Mouse (Mus musculus) intestine, embryonic 14.5 days (tissue): ENCODE measurements around the gene Kirrel3. TPM values are rescaled to one million over a fixed set of nuclear protein-coding genes. Genes with fewer than 3 reads are reported as not detected.

Source experiments
- ATAC-seq: fragments of 200-750 bp; cut with Nextera tagmentation; replicated peaks from 2 replicates; pipeline ENCODE4 v1.8.0; 2017; ENCODE audit warnings: low read depth, moderate number of reproducible peaks, moderate TSS enrichment, moderate library complexity; ENCODE audit not compliant: low FRiP score, low TSS enrichment
- DNase-seq: peaks from one replicate; pipeline ENCODE4 v3.0.0-alpha.2; 2018; ENCODE audit warnings: low spot score
- H3K27ac ChIP-seq: fragments of 300-500 bp; sonication (generic); 2 replicates; pipeline ENCODE4 v1.5.1; 2014; ENCODE audit warnings: low read depth, mild to moderate bottlenecking, control low read depth
- H3K27me3 ChIP-seq: fragments of 300-500 bp; sonication (generic); replicated peaks from 2 replicates; pipeline ENCODE4 v1.6.1; 2014; ENCODE audit warnings: low read length, control low read depth; ENCODE audit not compliant: control insufficient read depth, insufficient read depth
- H3K36me3 ChIP-seq: fragments of 300-500 bp; sonication (generic); 2 replicates; pipeline ENCODE4 v1.6.1; 2014; ENCODE audit warnings: low read length, control low read depth; ENCODE audit not compliant: control insufficient read depth, insufficient read depth
- H3K4me1 ChIP-seq: fragments of 300-500 bp; sonication (generic); replicated peaks from 2 replicates; pipeline ENCODE4 v1.6.1; 2014; ENCODE audit warnings: low read length, control low read depth, mixed read lengths; ENCODE audit not compliant: control insufficient read depth, insufficient read depth
- H3K4me2 ChIP-seq: fragments of 300-500 bp; sonication (generic); 2 replicates; pipeline ENCODE4 v1.6.1; 2014; ENCODE audit warnings: low read length
- H3K4me3 ChIP-seq: fragments of 300-500 bp; sonication (generic); 2 replicates; pipeline ENCODE4 v1.5.1; 2014; ENCODE audit warnings: low read depth, low read length, control low read depth, mixed read lengths
- H3K9ac ChIP-seq: fragments of 300-500 bp; sonication (generic); 2 replicates; pipeline ENCODE4 v1.6.1; 2014; ENCODE audit warnings: mild to moderate bottlenecking, low read length
- H3K9me3 ChIP-seq: fragments of 300-500 bp; sonication (generic); 2 replicates; pipeline ENCODE4 v1.6.1; 2016; ENCODE audit warnings: low read length, control low read depth; ENCODE audit not compliant: control insufficient read depth
- WGBS: fragments of 180-500 bp; shearing (Covaris S2); extraction: QIAGEN DNeasy Blood & Tissue Kit; methylation state at CpG from one replicate; pipeline ENCODE4 v1.1.7; 2014; 5-methylcytosine and 5-hydroxymethylcytosine counted together
- polyA plus RNA-seq: library from polyadenylated mRNA; unstranded; fragments of >200 nt; fragmentation: Nextera tagmentation; extraction: Ambion mirVana; gene quantifications from 2 replicates; pipeline ENCODE4 v1.2.1, GENCODE M21; 2014

Kirrel3 gene
- polyA plus RNA-seq, 1 experiment from 2014 or later, result 3.2 TPM

GRCm38 (mm10) chr9:34619913-34620312 lies 134.2 kb downstream of the Kirrel3 start:
- Histone ChIP-seq H3K36me3 (no peaks in the 10 kb centered on the region), H3K4me2 (no peak overlapping the region), H3K27me3 (no peaks in the 10 kb centered on the region), H3K9ac (no peak overlapping the region), H3K4me3 (no peak overlapping the region), H3K27ac (no peak overlapping the region), H3K9me3 (no peaks in the 10 kb centered on the region), H3K4me1 (no peaks in the 10 kb centered on the region)
- 85% methylated on average over 3 of the region's 3 CpGs for WGBS
- ATAC-seq, result no peak
- no peak for DNase-seq

DNA sequence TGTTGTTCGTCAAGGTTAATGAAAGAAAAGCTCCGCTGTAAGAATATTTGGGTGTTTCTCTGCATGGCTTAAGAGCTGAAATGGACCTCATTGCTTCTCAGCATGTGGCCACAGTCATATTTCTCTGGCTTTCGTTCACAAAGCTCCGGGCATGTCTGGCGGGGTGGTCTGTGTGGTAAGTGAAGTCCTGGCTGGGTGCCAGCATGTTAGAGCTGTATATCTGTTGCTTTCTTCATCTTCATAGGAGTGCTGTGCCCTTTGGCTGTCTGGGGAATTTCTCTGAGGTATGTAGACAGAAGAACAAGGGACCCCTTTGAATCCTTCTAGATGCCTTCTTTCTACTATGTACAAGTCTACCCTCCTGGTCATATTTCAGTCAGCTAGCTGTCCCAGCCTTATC lies 137.8 kb downstream of the Kirrel3 start:
- Histone ChIP-seq H3K27ac (no peak overlapping the region), H3K4me3 (no peak overlapping the region), H3K9me3 (no peaks in the 10 kb centered on the region), H3K4me2 (no peak overlapping the region), H3K36me3 (no peaks in the 10 kb centered on the region), H3K27me3 (no peaks in the 10 kb centered on the region), H3K4me1 (no peaks in the 10 kb centered on the region), H3K9ac (no peak overlapping the region)
- WGBS, result 33% methylated on average over 5 of the region's 5 CpGs
- ATAC-seq (no peak), DNase-seq (no peak)

DNA sequence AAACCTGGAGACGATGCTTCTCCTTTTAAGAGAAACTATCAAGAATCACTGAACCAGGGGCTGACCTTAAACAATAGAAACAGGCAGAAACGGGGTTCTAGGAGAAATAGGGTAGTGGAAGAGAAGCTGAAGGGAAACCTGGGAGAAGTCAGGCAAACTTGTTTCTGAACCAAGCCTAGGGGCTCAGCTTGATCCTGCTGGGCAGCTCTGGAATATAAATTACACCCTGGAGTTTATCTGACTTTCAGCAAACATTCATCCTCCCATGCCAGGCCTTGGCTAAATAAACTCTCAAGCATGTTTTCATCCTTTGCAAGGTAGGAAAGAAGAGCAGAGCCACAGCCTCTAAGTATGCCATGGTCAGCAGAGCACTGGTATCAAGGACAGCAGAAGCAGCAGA lies 138.3 kb downstream of the Kirrel3 start:
- Histone ChIP-seq H3K4me1 (no peaks in the 10 kb centered on the region), H3K4me3 (no peak overlapping the region), H3K27ac (no peak overlapping the region), H3K9ac (no peak overlapping the region), H3K27me3 (no peaks in the 10 kb centered on the region), H3K4me2 (no peak overlapping the region), H3K9me3 (no peaks in the 10 kb centered on the region), H3K36me3 (no peaks in the 10 kb centered on the region)
- ATAC-seq, result no peak
- no peak for DNase-seq
- WGBS, result 46% methylated on average over 2 of the region's 2 CpGs

DNA sequence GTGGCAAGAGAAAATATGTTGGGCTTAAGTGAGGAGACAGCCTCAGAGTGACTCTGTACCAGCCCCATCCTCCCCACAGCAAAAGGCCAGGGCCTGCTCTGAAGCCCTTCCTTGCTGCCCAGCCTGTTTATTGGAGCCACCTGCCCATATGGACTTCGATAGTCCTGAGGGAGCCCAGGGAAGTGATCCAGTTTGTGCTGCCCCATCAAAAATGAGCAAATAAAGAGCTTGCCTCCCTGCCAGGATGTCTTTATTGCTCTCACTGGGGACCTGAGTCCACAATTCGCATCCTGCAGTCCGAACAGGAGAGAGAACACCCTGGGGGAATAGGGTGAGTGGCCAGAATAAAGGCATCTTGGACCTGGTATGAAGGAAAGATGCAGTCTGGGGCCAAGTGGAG lies 143.1 kb downstream of the Kirrel3 start:
- no peaks in the 10 kb centered on the region for H3K27me3 ChIP-seq
- no peak for ATAC-seq
- no peaks in the 10 kb centered on the region for H3K9me3 ChIP-seq
- H3K4me2 ChIP-seq, result no peak overlapping the region
- H3K4me3 ChIP-seq, result no peak overlapping the region
- H3K36me3 ChIP-seq, result no peaks in the 10 kb centered on the region
- no peak overlapping the region for H3K27ac ChIP-seq
- 75% methylated on average over 3 of the region's 3 CpGs for WGBS
- no peak for DNase-seq
- no peaks in the 10 kb centered on the region for H3K4me1 ChIP-seq
- no peak overlapping the region for H3K9ac ChIP-seq

GRCm38 (mm10) chr9:34635696-34636095 lies 150.0 kb downstream of the Kirrel3 start:
- no peaks in the 10 kb centered on the region for H3K4me1 ChIP-seq
- H3K4me2 ChIP-seq, result no peak overlapping the region
- no peaks in the 10 kb centered on the region for H3K36me3 ChIP-seq
- no peak overlapping the region for H3K27ac ChIP-seq
- H3K4me3 ChIP-seq, result no peak overlapping the region
- no peak for ATAC-seq
- H3K27me3 ChIP-seq, result no peaks in the 10 kb centered on the region
- no peaks in the 10 kb centered on the region for H3K9me3 ChIP-seq
- H3K9ac ChIP-seq, result no peak overlapping the region
- DNase-seq, result no peak
- 80% methylated on average over 6 of the region's 6 CpGs for WGBS

DNA sequence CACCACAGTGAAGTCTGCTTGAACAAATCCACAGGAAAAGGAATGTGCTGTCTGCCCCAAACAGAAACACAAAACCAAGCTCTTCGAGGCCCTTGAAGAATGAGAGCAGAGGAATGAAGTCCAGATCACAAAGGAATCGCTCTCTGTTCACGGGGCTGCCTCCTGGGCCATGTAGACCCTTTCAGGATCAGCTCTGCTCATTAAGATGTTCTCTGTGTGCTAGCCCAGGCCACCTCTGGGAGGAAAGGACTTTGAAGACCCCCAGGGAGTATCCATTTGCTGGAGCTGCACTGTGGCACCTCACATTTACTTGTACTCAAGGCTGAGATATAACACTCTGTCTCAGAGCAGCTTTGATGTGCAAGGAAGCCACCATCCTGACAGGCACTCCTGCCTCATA lies 158.2 kb downstream of the Kirrel3 start:
- no peak overlapping the region for H3K4me3 ChIP-seq
- DNase-seq (no peak), ATAC-seq (no peak)
- H3K9me3 ChIP-seq, result no peaks in the 10 kb centered on the region
- no peaks in the 10 kb centered on the region for H3K4me1 ChIP-seq
- no peak overlapping the region for H3K4me2 ChIP-seq
- H3K9ac ChIP-seq, result no peak overlapping the region
- 35% methylated on average over 3 of the region's 3 CpGs for WGBS
- H3K36me3 ChIP-seq, result no peaks in the 10 kb centered on the region
- no peak overlapping the region for H3K27ac ChIP-seq
- no peaks in the 10 kb centered on the region for H3K27me3 ChIP-seq

- no peak for DNase-seq
Observed at GRCm38 (mm10) chr9:34644392-34644791, 158.7 kb downstream of the Kirrel3 start.

GRCm38 (mm10) chr9:34646831-34647230 lies 161.1 kb downstream of the Kirrel3 start:
- H3K4me1 ChIP-seq, result no peaks in the 10 kb centered on the region
- H3K9me3 ChIP-seq, result no peaks in the 10 kb centered on the region
- DNase-seq (no peak), ATAC-seq (no peak)
- no peaks in the 10 kb centered on the region for H3K27me3 ChIP-seq
- H3K9ac ChIP-seq, result no peak overlapping the region
- H3K27ac ChIP-seq, result no peak overlapping the region
- H3K4me3 ChIP-seq, result no peak overlapping the region
- 78% methylated on average over 9 of the region's 9 CpGs for WGBS
- no peaks in the 10 kb centered on the region for H3K36me3 ChIP-seq
- H3K4me2 ChIP-seq, result no peak overlapping the region

More at GRCm38 (mm10) chr9:34644392-34644791, 158.7 kb downstream of the Kirrel3 start:
- H3K4me3 ChIP-seq, result no peak overlapping the region
- H3K4me2 ChIP-seq, result no peak overlapping the region
- WGBS, result 45% methylated on average over 8 of the region's 8 CpGs
- no peaks in the 10 kb centered on the region for H3K9me3 ChIP-seq
- H3K36me3 ChIP-seq, result no peaks in the 10 kb centered on the region
- H3K4me1 ChIP-seq, result no peaks in the 10 kb centered on the region
- H3K9ac ChIP-seq, result no peak overlapping the region
- H3K27ac ChIP-seq, result no peak overlapping the region
- no peak for ATAC-seq
- H3K27me3 ChIP-seq, result no peaks in the 10 kb centered on the region

DNA sequence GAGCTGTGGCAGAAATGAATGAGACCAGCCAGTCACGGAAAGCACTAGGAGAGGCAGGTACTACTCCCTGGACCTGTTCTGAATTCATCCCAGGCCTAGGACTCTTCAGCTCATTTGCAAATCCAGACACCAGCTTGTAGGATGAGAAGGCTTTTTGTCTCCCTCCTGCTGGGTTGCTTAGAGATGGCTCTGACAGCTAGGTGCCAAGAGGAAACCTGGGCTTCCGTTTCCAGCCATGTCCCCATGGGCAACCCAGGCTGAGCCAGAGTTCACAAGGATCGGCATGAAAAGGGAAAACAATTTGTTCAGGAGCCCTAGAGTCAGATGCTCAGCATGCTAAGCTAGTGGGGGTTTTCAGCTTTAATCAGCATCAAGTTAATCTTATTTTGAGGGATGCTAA lies 166.6 kb downstream of the Kirrel3 start:
- no peak for DNase-seq
- Histone ChIP-seq H3K4me1 (no peaks in the 10 kb centered on the region), H3K9ac (no peak overlapping the region), H3K9me3 (no peaks in the 10 kb centered on the region), H3K27me3 (no peaks in the 10 kb centered on the region), H3K4me2 (no peak overlapping the region), H3K4me3 (no peak overlapping the region), H3K27ac (no peak overlapping the region), H3K36me3 (no peaks in the 10 kb centered on the region)
- 60% methylated on average over 3 of the region's 3 CpGs for WGBS
- no peak for ATAC-seq
